Mouse (Mus musculus): ENCODE data around the gene Cd300a. TPM values are rescaled to one million over a fixed set of nuclear protein-coding genes. Genes with fewer than 3 reads are reported as not detected.
"Not testable (repeated sequence)": the region's sequence is repeated elsewhere in the genome, so short reads cannot be mapped to it uniquely, and the experiment has no call there.

Gene Cd300a
- polyA plus RNA-seq, 1 experiment from 2014 or later: 0.82 TPM

- Histone ChIP-seq H3K4me3 (no peak overlapping the region), H3K27me3 (no peaks in the 10 kb centered on the region), H3K27ac (no peak overlapping the region), H3K9ac (no peak overlapping the region), H3K9me3 (replicated peaks) (no peaks in the 10 kb centered on the region), H3K4me2 (no peak overlapping the region), H3K36me3 (no peaks in the 10 kb centered on the region), H3K4me1 (replicated peaks) (peaks cover 9% of the 10 kb centered on the region; the same call in 1 of the 2 replicates)
- ATAC-seq (replicated peaks; ENCODE audit: insufficient number of reproducible peaks, insufficient read depth, low FRiP score, low read depth): no peak
- 59% methylated on average over 2 of the region's 2 CpGs for WGBS
These were observed 10.2 kb upstream of the Cd300a start for GRCm38 (mm10) chr11:114879666-114880065.

DNA sequence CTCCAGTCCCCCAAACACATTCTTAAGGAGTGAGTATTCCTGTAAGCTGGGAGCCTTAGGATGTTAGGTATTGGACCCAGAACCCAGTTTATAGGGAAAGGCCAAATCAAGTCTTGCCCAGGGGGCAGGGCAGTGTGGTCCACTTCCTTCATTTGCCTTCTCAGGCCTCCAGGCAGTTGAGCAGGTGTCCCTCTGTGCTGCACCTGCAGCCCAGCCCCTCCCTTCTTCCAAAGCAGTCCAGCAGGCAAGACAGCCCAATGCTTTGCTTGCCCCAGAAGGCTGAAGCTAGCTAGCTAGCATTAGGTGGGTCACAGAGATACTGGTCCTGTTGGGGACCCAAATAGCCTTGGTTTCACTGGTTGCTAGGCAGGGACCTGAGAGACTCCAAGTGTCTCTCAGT, 9.7 kb upstream of the Cd300a start:
- no peaks in the 10 kb centered on the region for H3K9me3 ChIP-seq (replicated peaks)
- no peak overlapping the region for H3K4me3 ChIP-seq
- ATAC-seq (replicated peaks; ENCODE audit: insufficient number of reproducible peaks, insufficient read depth, low FRiP score, low read depth): no peak
- no peaks in the 10 kb centered on the region for H3K27me3 ChIP-seq
- H3K4me1 ChIP-seq (replicated peaks): peaks cover 12% of the 10 kb centered on the region; the same call in 1 of the 2 replicates
- H3K9ac ChIP-seq: no peak overlapping the region
- no peak overlapping the region for H3K4me2 ChIP-seq
- no peaks in the 10 kb centered on the region for H3K36me3 ChIP-seq
- H3K27ac ChIP-seq: no peak overlapping the region

GRCm38 (mm10) chr11:114880589-114880988, 9.3 kb upstream of the Cd300a start:
- Histone ChIP-seq H3K9ac (no peak overlapping the region), H3K27me3 (no peaks in the 10 kb centered on the region), H3K4me1 (replicated peaks) (peaks cover 9% of the 10 kb centered on the region; the same call in 1 of the 2 replicates), H3K27ac (no peak overlapping the region), H3K36me3 (no peaks in the 10 kb centered on the region), H3K4me2 (no peak overlapping the region), H3K9me3 (replicated peaks) (no peaks in the 10 kb centered on the region), H3K4me3 (no peak overlapping the region)
- 4% methylated on average over 1 of the region's 1 CpGs for WGBS
- ATAC-seq (replicated peaks; ENCODE audit: insufficient number of reproducible peaks, insufficient read depth, low FRiP score, low read depth): no peak

GRCm38 (mm10) chr11:114883251-114883789, 6.5 kb upstream of the Cd300a start:
- H3K4me3 ChIP-seq: no peak overlapping the region
- H3K9me3 ChIP-seq (replicated peaks): no peaks in the 10 kb centered on the region
- H3K4me1 ChIP-seq (replicated peaks): peaks cover 9% of the 10 kb centered on the region; the same call in 1 of the 2 replicates
- no peaks in the 10 kb centered on the region for H3K27me3 ChIP-seq
- no peak overlapping the region for H3K4me2 ChIP-seq
- no peak overlapping the region for H3K9ac ChIP-seq
- no peak for ATAC-seq (replicated peaks; ENCODE audit: insufficient number of reproducible peaks, insufficient read depth, low FRiP score, low read depth)
- no peak overlapping the region for H3K27ac ChIP-seq
- H3K36me3 ChIP-seq: no peaks in the 10 kb centered on the region
- WGBS: 85% methylated on average over 4 of the region's 4 CpGs

- Histone ChIP-seq H3K27me3 (no peaks in the 10 kb centered on the region), H3K27ac (peak overlapping the region; percentile 36; the same call in 1 of the 2 replicates), H3K4me1 (replicated peaks) (peaks cover 9% of the 10 kb centered on the region; the same call in 1 of the 2 replicates), H3K4me2 (no peak overlapping the region), H3K9me3 (replicated peaks) (no peaks in the 10 kb centered on the region), H3K36me3 (no peaks in the 10 kb centered on the region), H3K9ac (no peak overlapping the region), H3K4me3 (no peak overlapping the region)
- no peak for ATAC-seq (replicated peaks; ENCODE audit: insufficient number of reproducible peaks, insufficient read depth, low FRiP score, low read depth)
- 68% methylated on average over 4 of the region's 4 CpGs for WGBS
These were observed 5.3 kb upstream of the Cd300a start for GRCm38 (mm10) chr11:114884380-114885100.

GRCm38 (mm10) chr11:114890542-114890941, 701 bp downstream of the Cd300a start:
- H3K4me3 ChIP-seq: no peak overlapping the region
- no peaks in the 10 kb centered on the region for H3K36me3 ChIP-seq
- WGBS: 55% methylated on average over 5 of the region's 5 CpGs
- H3K4me2 ChIP-seq: no peak overlapping the region
- H3K4me1 ChIP-seq (replicated peaks): no peaks in the 10 kb centered on the region
- H3K27ac ChIP-seq: no peak overlapping the region
- no peak for ATAC-seq (replicated peaks; ENCODE audit: insufficient number of reproducible peaks, insufficient read depth, low FRiP score, low read depth)
- no peaks in the 10 kb centered on the region for H3K27me3 ChIP-seq
- no peaks in the 10 kb centered on the region for H3K9me3 ChIP-seq (replicated peaks)
- no peak overlapping the region for H3K9ac ChIP-seq

- ATAC-seq (replicated peaks; ENCODE audit: insufficient number of reproducible peaks, insufficient read depth, low FRiP score, low read depth): no peak
These were observed 6.2 kb downstream of the Cd300a start for GRCm38 (mm10) chr11:114896085-114896484.

GRCm38 (mm10) chr11:114898026-114898425, 8.2 kb downstream of the Cd300a start:
- H3K9ac ChIP-seq: no peak overlapping the region
- no peak for ATAC-seq (replicated peaks; ENCODE audit: insufficient number of reproducible peaks, insufficient read depth, low FRiP score, low read depth)
- H3K4me2 ChIP-seq: no peak overlapping the region
- no peaks in the 10 kb centered on the region for H3K4me1 ChIP-seq (replicated peaks)
- no peak overlapping the region for H3K27ac ChIP-seq
- no peaks in the 10 kb centered on the region for H3K9me3 ChIP-seq (replicated peaks)
- WGBS: 33% methylated on average over 1 of the region's 1 CpGs
- H3K4me3 ChIP-seq: no peak overlapping the region
- H3K27me3 ChIP-seq: no peaks in the 10 kb centered on the region
- H3K36me3 ChIP-seq: no peaks in the 10 kb centered on the region

More at GRCm38 (mm10) chr11:114896085-114896484, 6.2 kb downstream of the Cd300a start:
- H3K4me2 ChIP-seq: no peak overlapping the region
- H3K9me3 ChIP-seq (replicated peaks): no peaks in the 10 kb centered on the region
- no peak overlapping the region for H3K9ac ChIP-seq
- H3K4me3 ChIP-seq: no peak overlapping the region
- no peak overlapping the region for H3K27ac ChIP-seq
- 68% methylated on average over 3 of the region's 3 CpGs for WGBS
- no peaks in the 10 kb centered on the region for H3K36me3 ChIP-seq
- H3K27me3 ChIP-seq: no peaks in the 10 kb centered on the region
- H3K4me1 ChIP-seq (replicated peaks): no peaks in the 10 kb centered on the region

DNA sequence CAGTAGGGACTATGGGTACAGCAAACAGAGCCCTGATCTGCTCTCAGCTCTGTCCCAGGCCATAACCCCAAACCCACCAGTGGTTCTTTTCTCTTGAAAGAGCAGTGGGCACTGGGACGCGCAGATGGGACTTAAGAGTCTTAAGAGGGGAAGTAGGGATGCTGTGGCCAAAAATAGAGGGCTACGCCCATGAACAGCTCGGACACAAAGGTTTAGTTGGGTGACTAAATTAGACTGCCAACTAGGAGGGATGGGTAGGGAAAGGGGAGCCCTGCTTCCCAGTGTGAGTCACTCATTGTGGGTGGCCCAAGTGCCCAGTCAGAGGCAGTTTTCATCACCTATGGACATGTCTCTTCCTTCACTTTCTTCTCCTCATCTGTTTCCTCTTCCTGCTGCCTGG, 13.4 kb downstream of the Cd300a start:
- no peak overlapping the region for H3K4me3 ChIP-seq
- H3K27ac ChIP-seq: no peak overlapping the region
- H3K4me2 ChIP-seq: no peak overlapping the region
- H3K9ac ChIP-seq: no peak overlapping the region
- no peak for ATAC-seq (replicated peaks; ENCODE audit: insufficient number of reproducible peaks, insufficient read depth, low FRiP score, low read depth)
- H3K36me3 ChIP-seq: no peaks in the 10 kb centered on the region
- H3K27me3 ChIP-seq: no peaks in the 10 kb centered on the region
- H3K4me1 ChIP-seq (replicated peaks): no peaks in the 10 kb centered on the region
- WGBS: 62% methylated on average over 4 of the region's 4 CpGs
- no peaks in the 10 kb centered on the region for H3K9me3 ChIP-seq (replicated peaks)

GRCm38 (mm10) chr11:114907567-114907966, 17.7 kb downstream of the Cd300a start:
- ATAC-seq (replicated peaks; ENCODE audit: insufficient number of reproducible peaks, insufficient read depth, low FRiP score, low read depth): no peak
- H3K9ac ChIP-seq: no peak overlapping the region
- no peaks in the 10 kb centered on the region for H3K9me3 ChIP-seq (replicated peaks)
- no peaks in the 10 kb centered on the region for H3K36me3 ChIP-seq
- H3K4me1 ChIP-seq (replicated peaks): no peaks in the 10 kb centered on the region
- no peak overlapping the region for H3K27ac ChIP-seq
- no peak overlapping the region for H3K4me2 ChIP-seq
- H3K27me3 ChIP-seq: no peaks in the 10 kb centered on the region
- WGBS: 65% methylated on average over 4 of the region's 4 CpGs
- H3K4me3 ChIP-seq: no peak overlapping the region

DNA sequence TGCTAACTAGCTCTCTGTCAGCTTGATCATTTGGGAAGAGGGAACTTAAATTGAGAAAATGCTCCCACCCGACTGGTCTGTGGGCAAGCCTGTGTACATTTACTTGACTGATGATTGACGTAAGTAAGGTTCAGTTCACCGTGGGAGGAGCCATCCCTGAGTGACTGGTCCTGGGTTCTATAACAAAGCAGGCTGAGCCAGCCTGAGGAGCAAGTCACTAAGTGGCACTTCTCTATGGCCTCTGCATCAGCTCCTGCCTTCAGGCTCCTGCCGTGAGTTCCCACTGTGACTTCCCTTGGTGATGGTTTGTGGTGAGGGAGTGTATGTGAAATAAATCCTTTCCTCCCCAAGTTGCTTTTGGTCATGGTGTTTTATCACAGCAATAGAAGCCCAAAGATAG, 18.2 kb downstream of the Cd300a start:
- H3K9ac ChIP-seq: no peak overlapping the region
- no peaks in the 10 kb centered on the region for H3K27me3 ChIP-seq
- no peaks in the 10 kb centered on the region for H3K9me3 ChIP-seq (replicated peaks)
- H3K36me3 ChIP-seq: no peaks in the 10 kb centered on the region
- H3K4me2 ChIP-seq: no peak overlapping the region
- no peak for ATAC-seq (replicated peaks; ENCODE audit: insufficient number of reproducible peaks, insufficient read depth, low FRiP score, low read depth)
- WGBS: 40% methylated on average over 4 of the region's 4 CpGs
- H3K27ac ChIP-seq: no peak overlapping the region
- H3K4me1 ChIP-seq (replicated peaks): no peaks in the 10 kb centered on the region
- no peak overlapping the region for H3K4me3 ChIP-seq

GRCm38 (mm10) chr11:114909538-114909937, 19.7 kb downstream of the Cd300a start:
- 37% methylated on average over 3 of the region's 3 CpGs for WGBS
- ATAC-seq (replicated peaks; ENCODE audit: insufficient number of reproducible peaks, insufficient read depth, low FRiP score, low read depth): not testable (repeated sequence)

More at GRCm38 (mm10) chr11:114909538-114909937, 19.7 kb downstream of the Cd300a start:
- not testable (repeated sequence) for H3K36me3 ChIP-seq; H3K9ac ChIP-seq; H3K27me3 ChIP-seq; H3K9me3 ChIP-seq (replicated peaks); H3K4me3 ChIP-seq; H3K4me2 ChIP-seq; H3K27ac ChIP-seq; H3K4me1 ChIP-seq (replicated peaks)
